Mouse (Mus musculus) heart, embryonic 14.5 days (tissue): ENCODE measurements around the gene Cep41. TPM values are rescaled to one million over a fixed set of nuclear protein-coding genes. Genes with fewer than 3 reads are reported as not detected.

Experiments used
- ATAC-seq: fragments of 200-750 bp; cut with Nextera tagmentation; 2 replicates; pipeline ENCODE4 v1.8.0; 2017; ENCODE audit warnings: low read depth, moderate TSS enrichment; ENCODE audit not compliant: insufficient number of reproducible peaks, insufficient read depth, low FRiP score
- H3K27ac ChIP-seq, 2 experiments: fragments of 200-500 bp in 1 of 2; fragments of 300-500 bp in 1 of 2; sonication (generic) in 1 of 2; replicated peaks in 1 of 2; 2 replicates each; pipeline ENCODE4 v1.5.1; 2012 to 2014; ENCODE audit warnings: low read depth in 2 of 2, low read length in 2 of 2, control low read depth in 1 of 2, mild to moderate bottlenecking in 1 of 2, mixed read lengths in 1 of 2; ENCODE audit not compliant: control insufficient read depth in 1 of 2, insufficient read depth in 1 of 2
- H3K27me3 ChIP-seq: fragments of 300-500 bp; sonication (generic); 2 replicates; pipeline ENCODE4 v1.6.1; 2014; ENCODE audit warnings: mild to moderate bottlenecking, low read length, control low read depth; ENCODE audit not compliant: control insufficient read depth, insufficient read depth
- H3K36me3 ChIP-seq: fragments of 300-500 bp; sonication (generic); 2 replicates; pipeline ENCODE4 v1.6.1; 2014; ENCODE audit warnings: mild to moderate bottlenecking, control low read depth, low read length, mixed read lengths; ENCODE audit not compliant: control insufficient read depth, insufficient read depth
- H3K4me1 ChIP-seq, 2 experiments: fragments of 200-500 bp in 1 of 2; fragments of 300-500 bp in 1 of 2; sonication (generic) in 1 of 2; 2 replicates each; pipeline ENCODE4 v1.6.1; 2012 to 2014; ENCODE audit warnings: low read length in 2 of 2, control low read depth in 1 of 2, mixed read lengths in 1 of 2; ENCODE audit not compliant: control insufficient read depth in 2 of 2, insufficient read depth in 2 of 2
- H3K4me2 ChIP-seq: fragments of 300-500 bp; sonication (generic); 2 replicates; pipeline ENCODE4 v1.6.1; 2014; ENCODE audit warnings: mild to moderate bottlenecking, low read length
- H3K4me3 ChIP-seq, 2 experiments: fragments of 200-500 bp in 1 of 2; fragments of 300-500 bp in 1 of 2; sonication (generic) in 1 of 2; 2 replicates each; pipeline ENCODE4 v1.5.1; 2012 to 2014; ENCODE audit warnings: low read length in 2 of 2, mild to moderate bottlenecking in 2 of 2, control low read depth in 1 of 2, low read depth in 1 of 2, moderate library complexity in 1 of 2; ENCODE audit not compliant: control insufficient read depth in 1 of 2, insufficient read depth in 1 of 2
- H3K9ac ChIP-seq: fragments of 300-500 bp; sonication (generic); 2 replicates; pipeline ENCODE4 v1.6.1; 2014; ENCODE audit warnings: mild to moderate bottlenecking, low read length
- H3K9me3 ChIP-seq: fragments of 300-500 bp; sonication (generic); 2 replicates; pipeline ENCODE4 v1.6.1; 2016; ENCODE audit warnings: low read length, control low read depth; ENCODE audit not compliant: control insufficient read depth
- WGBS: fragments of 180-500 bp; shearing (Covaris S2); extraction: QIAGEN DNeasy Blood & Tissue Kit; methylation state at CpG from one replicate; pipeline ENCODE4 v1.1.7; 2014; 5-methylcytosine and 5-hydroxymethylcytosine counted together
- polyA plus RNA-seq: library from polyadenylated mRNA; unstranded; fragments of >200 nt; fragmentation: Nextera tagmentation; extraction: Ambion mirVana; gene quantifications from 2 replicates; pipeline ENCODE4 v1.2.1, GENCODE M21; 2014

Gene Cep41
- polyA plus RNA-seq, 1 experiment from 2014 or later = 9.6 TPM

DNA sequence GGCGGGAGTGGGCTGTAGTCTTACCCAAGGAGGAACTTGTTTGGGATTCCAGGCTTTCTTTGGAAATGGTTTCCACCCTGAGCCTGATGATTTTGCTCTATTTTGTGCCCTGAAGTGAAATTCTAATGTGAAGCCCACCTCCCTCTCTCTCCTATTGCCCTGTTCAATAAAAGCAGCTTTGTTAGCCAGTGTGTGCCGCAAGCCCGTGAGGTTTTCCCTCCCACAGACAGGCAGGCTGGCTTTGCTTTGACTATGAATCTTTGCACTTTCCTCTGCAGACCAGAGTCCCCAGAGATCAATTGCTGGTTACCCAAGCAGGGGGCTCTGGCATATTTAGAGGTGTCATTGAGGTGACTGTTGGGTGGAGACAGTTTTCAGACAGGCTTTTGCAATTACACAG lies 49.1 kb downstream of the Cep41 start:
- ATAC-seq = no peak
- no peak overlapping the region for H3K4me2 ChIP-seq
- 92% methylated on average over 3 of the region's 3 CpGs for WGBS
- no peak overlapping the region for H3K4me3 ChIP-seq
- no peaks in the 10 kb centered on the region for H3K36me3 ChIP-seq
- H3K27ac ChIP-seq = no peak overlapping the region
- no peaks in the 10 kb centered on the region for H3K9me3 ChIP-seq
- no peaks in the 10 kb centered on the region for H3K27me3 ChIP-seq
- peaks cover 4 to 5% of the 10 kb centered on the region in 2 experiments; a peak in 3 of 4 replicates for H3K4me1 ChIP-seq
- H3K9ac ChIP-seq = no peak overlapping the region

DNA sequence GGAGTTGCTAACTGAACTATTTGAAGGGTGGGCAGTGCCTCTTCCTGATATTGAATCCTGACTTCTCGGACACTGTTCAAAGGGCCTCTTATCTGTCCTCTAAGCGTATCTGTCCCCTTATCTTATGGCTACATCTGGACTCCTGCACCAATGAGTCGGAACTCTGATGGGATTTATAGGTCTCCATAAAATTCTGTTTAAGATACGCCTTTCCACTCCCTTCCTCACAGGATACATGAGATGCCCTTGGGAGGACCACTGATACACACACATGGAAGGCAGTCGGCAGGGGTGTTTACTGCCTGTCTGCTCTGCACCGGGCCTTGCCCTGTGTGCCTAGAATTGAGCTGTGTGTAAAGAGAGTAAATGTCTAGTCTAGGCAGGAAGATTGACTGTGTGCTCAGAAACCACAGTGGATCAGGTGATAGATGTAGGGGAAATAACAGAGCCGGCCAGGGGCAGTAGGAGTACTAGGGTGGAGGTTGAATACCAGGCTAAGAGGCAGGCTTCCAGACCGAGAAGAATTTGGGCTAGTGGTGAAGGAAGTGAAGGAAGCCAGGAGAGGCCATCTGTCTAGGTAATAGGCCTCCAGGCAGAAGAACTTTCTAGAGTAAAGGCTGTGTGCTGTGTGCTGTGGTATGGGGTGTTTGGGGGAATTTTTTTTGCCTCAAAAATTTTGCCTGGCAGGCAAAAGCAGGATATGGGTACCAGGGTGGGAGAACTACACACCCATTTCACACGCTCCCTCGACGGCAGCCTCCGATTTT lies 49.7 kb downstream of the Cep41 start:
- Histone ChIP-seq H3K9ac (no peak overlapping the region), H3K4me3 (no peak overlapping the region), H3K27ac (no peak overlapping the region), H3K36me3 (no peaks in the 10 kb centered on the region), H3K27me3 (no peaks in the 10 kb centered on the region), H3K9me3 (no peaks in the 10 kb centered on the region), H3K4me1 (peaks cover 0 to 3% of the 10 kb centered on the region in 2 experiments; a peak in 2 of 4 replicates), H3K4me2 (no peak overlapping the region)
- no peak for ATAC-seq
- 61% methylated on average over 12 of the region's 12 CpGs for WGBS

DNA sequence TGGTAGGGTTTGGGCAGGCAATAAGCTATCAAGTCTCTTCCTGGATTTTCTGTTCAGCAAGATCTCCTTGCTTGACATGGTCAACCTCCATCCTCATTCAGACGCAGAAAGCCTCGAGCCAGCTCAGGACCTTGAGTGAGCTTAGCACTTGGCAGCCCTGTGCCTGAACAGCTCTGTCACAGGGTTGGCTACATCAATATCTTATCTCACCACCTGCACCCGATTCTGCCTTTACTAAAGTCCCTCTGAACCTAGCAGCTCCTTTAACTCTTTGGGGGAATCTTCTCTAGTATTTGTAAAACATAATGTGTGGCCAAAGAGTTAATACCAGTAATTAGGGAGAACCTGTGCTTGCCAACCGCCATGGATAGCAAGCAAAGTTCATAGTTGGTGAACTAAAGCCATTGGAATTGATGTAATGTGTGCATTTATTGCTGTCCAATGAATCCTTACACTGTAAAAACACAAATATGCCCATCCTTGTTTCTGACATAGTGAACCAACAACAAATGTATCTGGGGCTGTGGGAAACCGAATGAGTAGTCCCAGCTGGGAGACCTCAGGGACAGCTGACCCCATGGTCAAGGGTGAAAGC lies 54.8 kb downstream of the Cep41 start, which contains the start of gene Cpa1:
TSS of gene Cpa1 (plus strand) at position 545 of the 595 bp plus-strand sequence.
- Histone ChIP-seq H3K27me3 (no peaks in the 10 kb centered on the region), H3K9ac (no peak within 1 kb of the TSS), H3K36me3 (no peaks in the 10 kb centered on the region), H3K9me3 (no peaks in the 10 kb centered on the region), H3K4me3 (no peak within 1 kb of the TSS), H3K4me1 (peaks cover 17% of the 10 kb centered on the region in 2 experiments), H3K27ac (0 out of 4 replicates have a peak within 1 kb of the TSS, but pooled peaks of 1 of the 2 experiments have one; percentile 25), H3K4me2 (no peak within 1 kb of the TSS)
- no peak for ATAC-seq
- WGBS = 58% methylated on average over 5 of the region's 5 CpGs

DNA sequence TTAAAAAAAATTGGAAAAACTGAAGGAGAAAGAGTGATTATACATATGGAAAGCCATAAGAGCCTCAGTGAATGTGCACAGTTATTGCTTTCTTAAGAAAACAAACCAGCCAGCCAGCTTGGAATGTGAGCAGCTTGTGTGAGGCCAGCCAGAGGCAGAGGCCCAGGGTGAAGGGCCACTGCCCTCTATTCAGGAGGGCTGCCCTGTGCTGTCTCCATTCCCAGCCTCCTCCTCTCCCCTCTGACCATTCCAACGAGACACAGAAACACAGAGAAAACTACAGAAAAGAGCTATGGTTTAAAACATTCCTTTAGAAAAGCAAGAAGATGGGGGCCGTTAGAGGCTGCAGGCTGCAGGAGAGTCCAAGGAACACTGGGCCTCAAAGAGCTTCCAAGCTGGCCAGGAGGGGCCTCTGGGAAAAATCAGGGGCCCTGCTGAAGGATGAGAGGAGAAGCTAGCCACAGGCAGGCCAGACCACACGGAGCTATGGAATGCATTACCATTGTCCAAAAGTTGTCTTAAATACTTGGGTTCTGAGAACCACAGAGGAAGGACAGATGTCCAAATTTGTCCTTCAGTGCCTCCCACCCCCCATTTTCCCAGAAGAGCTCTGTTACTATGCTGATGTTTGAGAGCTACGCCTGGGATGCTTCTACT lies 57.2 kb downstream of the Cep41 start:
- Histone ChIP-seq H3K4me3 (no peak overlapping the region), H3K27me3 (no peaks in the 10 kb centered on the region), H3K27ac (peak overlapping the region; percentile 50 to 66), H3K9ac (peak overlapping the region; percentile 0; the same call in 1 of the 2 replicates), H3K4me1 (peaks cover 17% of the 10 kb centered on the region in 2 experiments), H3K9me3 (no peaks in the 10 kb centered on the region), H3K4me2 (no peak overlapping the region), H3K36me3 (no peaks in the 10 kb centered on the region)
- no peak for ATAC-seq
- 39% methylated on average over 4 of the region's 4 CpGs for WGBS

DNA sequence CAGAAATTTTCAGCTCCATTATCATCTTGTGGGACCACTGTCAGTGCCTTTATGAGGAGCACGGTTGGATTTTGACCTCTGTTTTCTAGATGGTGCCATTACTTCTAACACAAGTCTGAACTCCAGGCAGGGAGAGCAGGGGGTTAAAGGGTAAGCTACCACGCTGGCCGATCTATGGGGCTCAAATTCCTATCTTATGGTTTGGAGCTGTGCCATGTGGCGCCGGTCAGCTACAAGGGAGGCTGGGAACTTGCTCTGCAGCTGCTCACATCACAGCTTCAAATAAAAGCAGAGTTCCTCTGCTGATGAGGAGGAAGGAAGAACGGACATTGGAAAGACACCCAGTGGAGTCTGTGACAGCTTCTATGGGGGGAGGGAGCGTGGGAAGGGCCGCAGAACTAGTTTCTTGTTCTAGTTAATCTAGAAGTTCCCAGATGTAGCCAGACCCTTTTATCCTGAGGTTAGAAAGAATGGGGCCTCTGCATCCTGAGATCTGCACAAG lies 58.1 kb downstream of the Cep41 start:
- Histone ChIP-seq H3K4me3 (no peak overlapping the region), H3K27ac (peak overlapping the region in 1 of 2 experiments; percentile 30; a peak in 3 of 4 replicates), H3K36me3 (no peaks in the 10 kb centered on the region), H3K27me3 (no peaks in the 10 kb centered on the region), H3K9me3 (no peaks in the 10 kb centered on the region), H3K4me2 (no peak overlapping the region), H3K9ac (0 out of 2 replicates have a peak overlapping the region, but pooled peaks have one; percentile 27), H3K4me1 (peaks cover 17% of the 10 kb centered on the region in 2 experiments)
- ATAC-seq = no peak
- WGBS = 33% methylated on average over 8 of the region's 8 CpGs

DNA sequence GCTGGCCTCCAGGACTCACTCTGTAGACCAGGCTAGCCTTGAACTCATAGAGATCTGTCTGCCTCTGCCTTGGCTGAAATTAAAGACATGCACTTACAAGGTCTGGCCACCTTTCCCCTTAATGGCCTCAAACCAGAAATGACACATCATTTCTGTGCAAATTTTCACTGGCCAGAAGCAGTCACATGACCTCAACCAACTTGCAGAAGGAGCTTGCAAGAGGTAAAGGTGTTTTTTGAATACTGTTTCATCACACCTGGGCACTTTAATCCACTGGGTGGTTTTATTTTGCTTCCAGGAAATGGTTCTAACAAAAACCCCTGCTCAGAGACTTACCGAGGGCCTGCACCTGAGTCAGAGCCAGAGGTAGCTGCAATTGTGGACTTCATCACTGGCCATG lies 63.6 kb downstream of the Cep41 start:
- Histone ChIP-seq H3K4me1 (peaks cover 7 to 8% of the 10 kb centered on the region in 2 experiments; a peak in 3 of 4 replicates), H3K27ac (no peak overlapping the region), H3K36me3 (no peaks in the 10 kb centered on the region), H3K9ac (no peak overlapping the region), H3K4me2 (no peak overlapping the region), H3K4me3 (no peak overlapping the region), H3K27me3 (no peaks in the 10 kb centered on the region), H3K9me3 (no peaks in the 10 kb centered on the region)
- 95% methylated on average over 1 of the region's 1 CpGs for WGBS
- no peak for ATAC-seq

DNA sequence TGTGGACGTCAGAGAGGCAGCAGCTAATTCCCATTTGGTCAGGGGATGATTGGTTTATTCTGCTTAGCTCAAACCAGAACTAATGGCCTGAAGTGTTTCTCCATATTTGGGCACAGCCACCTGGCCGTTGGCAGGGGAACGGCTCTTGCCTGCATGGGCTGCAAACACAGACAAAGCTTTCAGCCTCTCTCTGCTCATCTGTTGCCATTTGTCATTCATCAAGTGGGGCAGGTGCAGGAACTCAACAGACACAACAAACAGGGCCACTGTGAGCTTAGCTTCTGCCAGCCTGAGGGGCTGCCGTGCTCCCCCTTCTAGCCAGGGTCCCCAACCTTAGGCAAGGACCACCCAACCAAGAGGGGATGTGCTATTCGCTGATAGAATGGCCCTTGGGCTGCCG lies 65.4 kb downstream of the Cep41 start:
- Histone ChIP-seq H3K36me3 (no peaks in the 10 kb centered on the region), H3K9me3 (no peaks in the 10 kb centered on the region), H3K9ac (no peak overlapping the region), H3K27me3 (no peaks in the 10 kb centered on the region), H3K4me1 (peaks cover 13 to 16% of the 10 kb centered on the region in 2 experiments; a peak in 3 of 4 replicates), H3K4me3 (no peak overlapping the region), H3K4me2 (no peak overlapping the region), H3K27ac (no peak overlapping the region)
- ATAC-seq = no peak
- WGBS = 57% methylated on average over 6 of the region's 6 CpGs
